Mouse (Mus musculus) cerebellum, adult 2 months (tissue): ENCODE measurements around the gene Rbms3.

Experiments used
- CTCF ChIP-seq: fragments of 200-500 bp; IDR thresholded peaks from 2 replicates; pipeline ENCODE4 v1.5.1; 2011; ENCODE audit warnings: low read depth, mild to moderate bottlenecking, control low read depth, low read length, moderate library complexity, borderline replicate concordance; ENCODE audit not compliant: insufficient read depth
- POLR2A ChIP-seq: fragments of 200-500 bp; IDR thresholded peaks from 2 replicates; pipeline ENCODE4 v1.6.1; 2011; ENCODE audit warnings: low read length, control low read depth, borderline replicate concordance; ENCODE audit not compliant: insufficient read depth

GRCm38 (mm10) chr9:117356764-117357442 lies 272.8 kb downstream of the Rbms3 start:
- TF ChIP-seq CTCF (no peak), POLR2A (no peak)
